Mouse (Mus musculus) thymus, postnatal 14 days (tissue): Measurements from ENCODE around the gene Fra10ac1.

Experiments
- DNase-seq: peaks from one replicate; pipeline ENCODE4 v3.0.0; 2021

Gene Fra10ac1

GRCm38 (mm10) chr19:38228699-38229098, 4.7 kb upstream of the Fra10ac1 start:
- peak; percentile 45 for DNase-seq

GRCm38 (mm10) chr19:38224685-38225060, 717 bp upstream of the Fra10ac1 start:
- no peak for DNase-seq

- DNase-seq = peak; percentile 9
Measured at GRCm38 (mm10) chr19:38223356-38223904, 526 bp downstream of the Fra10ac1 start.

GRCm38 (mm10) chr19:38217696-38218095, 6.3 kb downstream of the Fra10ac1 start:
- no peak for DNase-seq

DNA sequence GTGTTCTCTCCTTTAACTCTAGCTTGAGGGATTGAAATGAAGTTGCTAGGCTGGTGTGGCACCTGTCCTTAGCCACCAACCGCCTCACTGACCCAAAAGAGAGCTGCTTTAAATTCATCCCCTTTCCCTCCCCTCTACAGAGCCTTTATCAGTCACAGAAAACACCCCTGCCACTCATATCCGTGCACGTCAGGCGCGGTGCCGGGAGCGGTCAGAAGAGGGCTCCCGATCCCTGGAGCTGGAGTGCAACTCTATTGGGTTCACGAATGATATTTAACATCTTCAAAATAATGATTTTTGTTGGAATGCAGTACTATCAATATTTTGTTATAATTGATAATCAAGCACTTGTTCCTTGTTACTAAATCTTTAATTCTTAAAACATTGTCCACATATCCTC, 17.3 kb downstream of the Fra10ac1 start:
- no peak for DNase-seq

DNA sequence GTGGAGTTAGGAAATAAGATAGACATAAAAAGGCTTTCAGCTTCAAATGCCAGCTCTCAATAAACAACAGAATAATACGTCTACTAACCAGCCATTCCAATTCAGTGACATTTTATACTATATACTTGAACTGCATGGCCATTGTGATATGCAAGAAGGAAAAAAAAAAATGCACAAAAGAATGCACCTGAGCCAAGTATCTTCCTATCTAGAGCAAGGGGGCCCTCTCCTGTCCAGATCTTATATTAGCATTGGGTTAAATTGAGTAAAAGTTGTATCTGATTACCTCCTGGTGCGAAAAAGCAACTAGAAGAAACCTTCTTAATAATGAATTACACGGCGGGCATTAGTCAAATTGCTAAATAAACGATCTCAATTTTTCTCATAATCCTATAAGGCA, 25.2 kb downstream of the Fra10ac1 start:
- no peak for DNase-seq

DNA sequence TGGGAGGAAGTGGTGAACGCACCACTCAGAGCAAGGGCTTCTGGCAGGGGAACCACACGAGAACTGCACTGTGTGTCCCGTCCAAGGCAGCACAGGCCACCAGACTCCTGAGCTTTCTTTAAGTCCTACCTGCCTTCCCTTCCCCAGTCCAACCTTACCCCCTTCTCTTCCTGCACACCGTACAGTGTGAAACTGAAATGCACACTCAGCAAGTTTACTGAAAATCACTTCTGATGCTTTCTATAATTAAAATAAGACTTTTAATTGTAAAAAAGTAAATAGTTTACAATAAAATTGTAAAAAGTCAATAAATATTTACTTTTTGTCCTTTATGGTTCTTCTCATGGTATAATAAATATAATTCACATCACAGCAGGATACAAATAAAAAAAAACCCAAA, 28.7 kb downstream of the Fra10ac1 start:
- no peak for DNase-seq

DNA sequence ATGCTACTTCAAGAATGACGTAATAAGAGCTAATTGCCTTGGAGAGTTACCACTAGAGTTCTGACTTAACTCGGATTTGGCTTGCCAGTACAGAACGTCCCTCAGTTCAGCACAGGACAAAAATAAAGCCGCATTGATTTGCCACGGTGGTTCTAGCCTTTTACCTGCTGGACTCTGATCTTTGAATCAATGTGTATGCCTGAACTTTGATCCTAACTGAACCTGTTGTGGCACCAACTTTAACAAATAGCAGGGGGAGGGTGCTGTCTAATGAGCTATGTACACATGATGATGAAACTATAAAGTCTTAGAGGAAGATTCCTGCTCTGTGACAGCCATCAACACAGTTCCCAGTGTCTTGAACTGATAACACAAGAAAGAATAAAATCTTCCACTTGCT, 32.5 kb downstream of the Fra10ac1 start:
- DNase-seq = no peak

DNA sequence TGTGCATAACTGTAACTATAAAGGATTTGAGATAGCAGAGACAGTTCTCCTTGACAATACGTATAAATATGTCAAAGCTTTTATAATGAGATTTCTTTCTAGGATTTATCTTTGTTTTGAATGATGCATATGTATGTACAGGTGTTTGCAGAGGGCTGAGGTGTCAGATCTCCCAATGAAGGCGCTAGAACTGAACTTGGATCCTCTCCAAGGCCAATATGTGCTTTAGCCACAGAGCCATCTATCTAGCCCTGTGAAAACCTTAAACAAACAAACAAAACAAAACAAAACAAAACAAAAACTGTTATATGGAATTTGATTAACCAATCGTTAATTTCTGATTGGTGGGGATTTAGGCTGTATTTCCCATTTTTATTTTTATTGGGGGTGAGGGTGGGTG, 33.4 kb downstream of the Fra10ac1 start:
- DNase-seq = no peak

- DNase-seq = no peak
Measured at GRCm38 (mm10) chr19:38187345-38187680, 36.6 kb downstream of the Fra10ac1 start.

GRCm38 (mm10) chr19:38186631-38187344, 37.2 kb downstream of the Fra10ac1 start:
- DNase-seq = no peak

DNA sequence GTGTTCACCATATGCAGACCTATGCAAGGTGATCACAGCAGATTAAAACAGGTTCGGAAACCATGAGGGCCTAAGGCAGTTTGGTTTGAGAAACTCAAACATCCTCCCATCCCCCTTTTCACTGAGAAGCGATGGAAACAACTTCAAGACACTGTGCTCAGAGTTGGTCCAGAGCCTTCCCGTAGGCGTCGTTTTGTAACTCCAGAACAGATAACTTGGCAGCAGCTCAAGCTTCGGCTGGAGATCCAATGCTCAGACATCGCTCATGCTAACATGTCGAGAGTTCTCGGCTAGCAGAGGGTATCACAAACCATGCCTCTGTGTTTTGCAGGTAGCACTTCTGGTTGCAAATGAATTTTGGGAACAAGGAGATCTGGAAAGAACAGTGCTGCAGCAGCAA, 44.3 kb downstream of the Fra10ac1 start:
- no peak for DNase-seq

- DNase-seq = no peak
Measured at GRCm38 (mm10) chr19:38164633-38165032, 59.3 kb downstream of the Fra10ac1 start.

- no peak for DNase-seq
Measured at GRCm38 (mm10) chr19:38161648-38162354, 62.2 kb downstream of the Fra10ac1 start.

DNA sequence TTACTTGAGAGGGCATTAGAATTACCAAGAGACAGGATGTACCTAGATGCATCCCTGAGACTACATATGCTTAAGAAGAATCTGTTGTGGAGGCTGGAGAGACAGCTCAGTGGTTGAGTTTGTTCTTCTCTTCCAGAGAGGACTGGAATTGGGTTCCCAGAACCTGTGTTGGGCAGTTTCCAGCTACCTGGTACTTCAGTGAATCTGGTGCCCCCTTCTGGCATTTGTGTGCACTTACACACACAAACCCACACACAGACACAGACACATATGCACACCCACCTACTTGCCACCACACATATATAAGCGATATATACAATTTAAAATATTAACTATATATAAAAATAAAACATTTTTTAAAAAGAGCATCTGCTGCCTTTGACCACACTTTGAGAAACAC, 67.7 kb downstream of the Fra10ac1 start:
- DNase-seq = no peak

DNA sequence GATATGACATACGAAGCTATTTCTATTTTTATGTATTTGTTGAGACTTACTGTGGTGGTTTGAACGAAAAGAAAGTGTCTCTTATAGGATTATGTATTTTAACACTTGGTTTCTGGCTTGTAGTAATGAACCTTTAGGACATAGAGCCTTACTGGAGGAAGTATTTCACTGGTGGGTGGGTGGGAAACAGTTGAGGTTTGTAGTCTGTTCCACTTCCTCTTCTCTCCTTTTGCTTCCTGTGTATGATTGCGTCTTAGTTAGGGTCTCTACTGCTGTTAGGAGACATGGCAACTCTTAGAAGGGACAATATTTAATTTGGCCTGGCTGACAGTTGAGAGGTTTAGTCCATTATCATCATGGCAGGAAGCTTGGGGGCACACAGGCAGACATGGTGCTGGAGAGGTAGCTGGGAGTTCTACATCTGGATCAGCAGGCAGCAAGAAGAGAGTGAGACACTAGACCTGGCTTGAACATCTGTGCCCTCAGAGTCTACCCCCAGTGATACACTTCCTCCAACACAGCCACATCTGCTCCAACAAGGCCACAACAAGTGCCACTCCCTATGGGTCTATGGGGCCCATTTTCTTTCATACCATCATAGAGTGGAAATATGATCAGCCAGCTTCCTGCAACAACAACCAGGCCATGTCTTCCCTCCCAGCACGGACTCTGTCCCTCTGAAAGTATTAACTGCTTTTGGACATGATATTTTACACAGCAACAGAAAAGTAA, 80.2 kb downstream of the Fra10ac1 start:
- no peak for DNase-seq
